ENCODE assay signal across 9 mouse cellular contexts in genomic region chrX:162510426-162510980, GRCm38 (mm10).
DNase-seq lines count a peak whose midpoint lies in the region; ATAC-seq and TF ChIP-seq lines count a peak whose summit lies in the region.
"Had no signal": no experiment of that assay in that cellular context is flagged by ENCODE, and none has a peak within 500 bp of the region (broad histone marks: within the 10 kb centered on the region; RNA-seq: fewer than 3 reads in every experiment).

No protein-coding gene starts in this region.

- no peak overlapping the region for H3K4me3 ChIP-seq in kidney, postnatal 0 days (replicated peaks; ENCODE audit: low read depth, low read length)
- H3K4me3 ChIP-seq in kidney, embryonic 14.5 days (ENCODE audit: low read length), result no peak overlapping the region
- no peak overlapping the region for H3K4me3 ChIP-seq in MEL (ENCODE audit: control insufficient read depth in 1 of 2, insufficient read depth in 1 of 2, low read depth in 2 of 2, low read length in 2 of 2)
- no peak overlapping the region for H3K4me3 ChIP-seq in intestine, postnatal 0 days (ENCODE audit: low read depth, low read length)

- H3K27me3 ChIP-seq in kidney, postnatal 0 days (ENCODE audit: insufficient read depth, low read length), result no peaks in the 10 kb centered on the region
- H3K27me3 ChIP-seq in kidney, embryonic 14.5 days (ENCODE audit: control insufficient read depth, insufficient read depth, low read length), result no peaks in the 10 kb centered on the region
- no peaks in the 10 kb centered on the region for H3K27me3 ChIP-seq in MEL (ENCODE audit: control insufficient read depth in 1 of 2, insufficient read depth in 2 of 2, low read length in 2 of 2)
- H3K27me3 ChIP-seq in intestine, postnatal 0 days (replicated peaks; ENCODE audit: control insufficient read depth, insufficient read depth, low read length), result no peaks in the 10 kb centered on the region

- DNase-seq in cerebellum, postnatal 10 days, result peak; percentile 9 to 52
- DNase-seq in cerebellum, adult 18-20 months, result no peak
- peak; percentile 36 for DNase-seq in kidney, postnatal 0 days (ENCODE audit: low spot score)
- DNase-seq in MEL (ENCODE audit: low read depth, low spot score), result peak; percentile 65
- no peak for DNase-seq in urinary bladder, postnatal 14 days (ENCODE audit: low spot score)
- DNase-seq in right cerebral cortex, postnatal 25 days, result no peak
- DNase-seq: thymus, postnatal 4 days had no signal

- peak; percentile 54 for TF ChIP-seq RAD21 in MEL (IDR thresholded peaks at IDR 0.05; ENCODE audit: low read depth, low read length)

- no peak overlapping the region for H3K27ac ChIP-seq in kidney, postnatal 0 days
- H3K27ac ChIP-seq in kidney, embryonic 14.5 days (ENCODE audit: low read depth, low read length), result no peak overlapping the region
- no peak overlapping the region for H3K27ac ChIP-seq in MEL (ENCODE audit: control insufficient read depth, low read depth, low read length)
- no peak overlapping the region for H3K27ac ChIP-seq in intestine, postnatal 0 days (ENCODE audit: low read depth, low read length)

- ATAC-seq in kidney, postnatal 0 days (replicated peaks; ENCODE audit: low FRiP score, low read depth), result no peak
- ATAC-seq in kidney, embryonic 14.5 days (ENCODE audit: low FRiP score, low TSS enrichment), result no peak
- ATAC-seq in intestine, postnatal 0 days, result peak; percentile 69

- peak; percentile 50 for TF ChIP-seq CTCF in kidney, postnatal 0 days (IDR thresholded peaks at IDR 0.05; ENCODE audit: low read depth)
- TF ChIP-seq CTCF in MEL (IDR thresholded peaks at IDR 0.05 in 2 of 3, conservative IDR thresholded peaks at IDR 0.05 in 1 of 3; ENCODE audit: control insufficient read depth in 1 of 3, insufficient read depth in 1 of 3, low read depth in 2 of 3, low read length in 3 of 3, poor library complexity in 1 of 3, severe bottlenecking in 1 of 3), result peak in 2 of 3 experiments; percentile 34 to 64; a peak in 3 of 6 replicates
- peak; percentile 47 for TF ChIP-seq CTCF in intestine, postnatal 0 days (IDR thresholded peaks at IDR 0.05; ENCODE audit: low read depth)

- no peak for TF ChIP-seq POLR2A in MEL (IDR thresholded peaks at IDR 0.05; ENCODE audit: control insufficient read depth in 1 of 2, insufficient read depth in 1 of 2, low read depth in 1 of 2, low read length in 2 of 2, poor library complexity in 1 of 2)

- no peaks in the 10 kb centered on the region for H3K79me2 ChIP-seq in MEL (ENCODE audit: control insufficient read depth, insufficient read depth, low read length, poor library complexity)

- no peak overlapping the region for H3K9ac ChIP-seq in kidney, postnatal 0 days (ENCODE audit: low read depth, low read length)
- H3K9ac ChIP-seq in kidney, embryonic 14.5 days (ENCODE audit: low read depth, low read length), result no peak overlapping the region
- H3K9ac ChIP-seq in MEL (ENCODE audit: control insufficient read depth, low read depth, low read length, poor library complexity, severe bottlenecking), result no peak overlapping the region
- no peak overlapping the region for H3K9ac ChIP-seq in intestine, postnatal 0 days (ENCODE audit: low read depth, low read length)

- H3K4me2 ChIP-seq in kidney, postnatal 0 days (ENCODE audit: low read length), result no peak overlapping the region
- H3K4me2 ChIP-seq in kidney, embryonic 14.5 days (replicated peaks; ENCODE audit: low read depth, low read length), result no peak overlapping the region
- no peak overlapping the region for H3K4me2 ChIP-seq in intestine, postnatal 0 days (replicated peaks; ENCODE audit: low read depth)

- H3K4me1 ChIP-seq in kidney, postnatal 0 days (replicated peaks; ENCODE audit: insufficient read depth, low read length), result no peaks in the 10 kb centered on the region
- no peaks in the 10 kb centered on the region for H3K4me1 ChIP-seq in kidney, embryonic 14.5 days (ENCODE audit: control insufficient read depth, insufficient read depth, low read length)
- peaks cover 0 to 4% of the 10 kb centered on the region in 2 experiments; a peak in 2 of 4 replicates for H3K4me1 ChIP-seq in MEL (ENCODE audit: control insufficient read depth in 1 of 2, insufficient read depth in 2 of 2, low read length in 2 of 2)
- H3K4me1 ChIP-seq in intestine, postnatal 0 days (replicated peaks; ENCODE audit: control insufficient read depth, insufficient read depth, low read length), result no peaks in the 10 kb centered on the region

- no peak for TF ChIP-seq EP300 in MEL (IDR thresholded peaks at IDR 0.05; ENCODE audit: low read depth in 1 of 2, low read length in 2 of 2)

- WGBS in kidney, postnatal 0 days, result 50% methylated on average over 2 of the region's 2 CpGs
- 64% methylated on average over 2 of the region's 2 CpGs for WGBS in kidney, embryonic 14.5 days
- WGBS in intestine, postnatal 0 days, result 65% methylated on average over 2 of the region's 2 CpGs

- H3K36me3 ChIP-seq in kidney, postnatal 0 days (ENCODE audit: insufficient read depth, low read length), result no peaks in the 10 kb centered on the region
- H3K36me3 ChIP-seq in kidney, embryonic 14.5 days (ENCODE audit: control insufficient read depth, insufficient read depth, low read length), result no peaks in the 10 kb centered on the region
- peaks cover 0 to 10% of the 10 kb centered on the region in 2 experiments; a peak in 2 of 4 replicates for H3K36me3 ChIP-seq in MEL (ENCODE audit: control insufficient read depth in 1 of 2, insufficient read depth in 2 of 2, low read length in 2 of 2)
- no peaks in the 10 kb centered on the region for H3K36me3 ChIP-seq in intestine, postnatal 0 days (ENCODE audit: control insufficient read depth, insufficient read depth)

- no peaks in the 10 kb centered on the region for H3K9me3 ChIP-seq in kidney, postnatal 0 days (replicated peaks; ENCODE audit: low read length)
- no peaks in the 10 kb centered on the region for H3K9me3 ChIP-seq in kidney, embryonic 14.5 days (ENCODE audit: control insufficient read depth, low read length)
- H3K9me3 ChIP-seq in MEL (replicated peaks; ENCODE audit: insufficient read depth, low read length), result no peaks in the 10 kb centered on the region
- H3K9me3 ChIP-seq in intestine, postnatal 0 days (ENCODE audit: control insufficient read depth), result no peaks in the 10 kb centered on the region

TF ChIP-seq in MEL, 35 proteins besides CTCF, POLR2A, EP300 and RAD21:
- TF ChIP-seq MYB (IDR thresholded peaks at IDR 0.05; ENCODE audit: low read depth, low read length) (no peak), MYC (IDR thresholded peaks at IDR 0.05; ENCODE audit: low read depth, low read length) (0 out of 2 replicates have a peak, but pooled peaks have one; percentile 11), ZKSCAN1 (IDR thresholded peaks at IDR 0.05; ENCODE audit: low read depth, low read length) (no peak), JUND (IDR thresholded peaks at IDR 0.05; ENCODE audit: low read depth, low read length) (no peak), SIN3A (IDR thresholded peaks at IDR 0.05; ENCODE audit: low read length) (no peak), USF2 (IDR thresholded peaks at IDR 0.05; ENCODE audit: borderline replicate concordance in 1 of 2, insufficient read depth in 1 of 2, low read depth in 1 of 2, low read length in 2 of 2) (no peak), ZC3H11A (IDR thresholded peaks at IDR 0.05; ENCODE audit: low read depth, low read length) (peak; percentile 43; the same call in 1 of the 2 replicates), SMC3 (IDR thresholded peaks at IDR 0.05; ENCODE audit: low read depth, low read length) (peak; percentile 64), POLR2AphosphoS5 (IDR thresholded peaks at IDR 0.05; ENCODE audit: borderline replicate concordance, low read depth, low read length) (no peak)

Comparison
In these comparisons a context has a peak if more than half of its experiments do, and no peak if none do; other contexts are left out.
1. DNase-seq: peak in cerebellum, postnatal 10 days (2 of 2), kidney, postnatal 0 days (single experiment) and MEL (single experiment); none in cerebellum, adult 18-20 months (0 of 2), urinary bladder, postnatal 14 days (single experiment) and right cerebral cortex, postnatal 25 days (single experiment).
2. Peak in every context shown above with its lines, with median percentiles within 50 percentile points of each other: CTCF ChIP-seq.